Mouse (Mus musculus): Measurements from ENCODE around the gene Plaur. TPM values are rescaled to one million over a fixed set of nuclear protein-coding genes. Genes with fewer than 3 reads are reported as not detected.

The Plaur gene
- polyA plus RNA-seq, 1 experiment from 2014 or later = 17.6 TPM

GRCm38 (mm10) chr7:24523723-24524122 is 61.4 kb downstream of the Plaur start:
- ATAC-seq (ENCODE audit: low read depth) = no peak
- H3K27ac ChIP-seq (ENCODE audit: low read length) = no peak overlapping the region
- no peaks in the 10 kb centered on the region for H3K9me3 ChIP-seq (ENCODE audit: control insufficient read depth, low read length)
- no peak overlapping the region for H3K4me3 ChIP-seq (ENCODE audit: low read length)
- H3K4me1 ChIP-seq (replicated peaks; ENCODE audit: control insufficient read depth, insufficient read depth, low read length) = peaks cover 3% of the 10 kb centered on the region; the same call in 1 of the 2 replicates
- 81% methylated on average over 6 of the region's 6 CpGs for WGBS
- no peaks in the 10 kb centered on the region for H3K36me3 ChIP-seq (ENCODE audit: control insufficient read depth, insufficient read depth, low read length)
- H3K27me3 ChIP-seq (ENCODE audit: control insufficient read depth, insufficient read depth, low read depth, low read length) = no peaks in the 10 kb centered on the region
- H3K4me2 ChIP-seq (ENCODE audit: low read depth, low read length) = no peak overlapping the region
- no peak overlapping the region for H3K9ac ChIP-seq (ENCODE audit: low read length)

- no peaks in the 10 kb centered on the region for H3K27me3 ChIP-seq (ENCODE audit: control insufficient read depth, insufficient read depth, low read depth, low read length)
- H3K36me3 ChIP-seq (ENCODE audit: control insufficient read depth, insufficient read depth, low read length) = no peaks in the 10 kb centered on the region
- no peak overlapping the region for H3K27ac ChIP-seq (ENCODE audit: low read length)
- H3K9me3 ChIP-seq (ENCODE audit: control insufficient read depth, low read length) = no peaks in the 10 kb centered on the region
- ATAC-seq (ENCODE audit: low read depth) = no peak
- no peak overlapping the region for H3K4me3 ChIP-seq (ENCODE audit: low read length)
- 76% methylated on average over 6 of the region's 6 CpGs for WGBS
- H3K4me2 ChIP-seq (ENCODE audit: low read depth, low read length) = no peak overlapping the region
- H3K4me1 ChIP-seq (replicated peaks; ENCODE audit: control insufficient read depth, insufficient read depth, low read length) = peaks cover 9% of the 10 kb centered on the region; the same call in 1 of the 2 replicates
- no peak overlapping the region for H3K9ac ChIP-seq (ENCODE audit: low read length)
These were observed 62.7 kb downstream of the Plaur start for GRCm38 (mm10) chr7:24524978-24525377.

Other genes starting within 250 kb of the Plaur start
- gene Zfp109, start 224.9 kb upstream of the Plaur start, polyA plus RNA-seq (2015; fragmentation: Nextera tagmentation; extraction: Ambion mirVana) = 4.7 and 5.4 TPM in 2 replicates
- 3.5 and 4.2 TPM in 2 replicates for gene Zfp108, start 207.7 kb upstream of the Plaur start, polyA plus RNA-seq (2015; fragmentation: Nextera tagmentation; extraction: Ambion mirVana)
- gene Zfp93, start 192.1 kb upstream of the Plaur start, polyA plus RNA-seq (2015; fragmentation: Nextera tagmentation; extraction: Ambion mirVana) = 9.3 and 10.8 TPM in 2 replicates
- gene Zfp61, start 161.3 kb upstream of the Plaur start, polyA plus RNA-seq (2015; fragmentation: Nextera tagmentation; extraction: Ambion mirVana) = 32.7 and 34.1 TPM in 2 replicates
- 10.2 and 11.3 TPM in 2 replicates for gene Zfp94, start 145.8 kb upstream of the Plaur start, polyA plus RNA-seq (2015; fragmentation: Nextera tagmentation; extraction: Ambion mirVana)
- gene Tescl, start 128.5 kb upstream of the Plaur start, polyA plus RNA-seq (2015; fragmentation: Nextera tagmentation; extraction: Ambion mirVana) = not detected in 2 replicates
- gene Lypd5, start 113.3 kb upstream of the Plaur start, polyA plus RNA-seq (2015; fragmentation: Nextera tagmentation; extraction: Ambion mirVana) = 0.06 and 0.33 TPM in 2 replicates
- 3.2 and 5.7 TPM in 2 replicates for gene Kcnn4, start 92.2 kb upstream of the Plaur start, polyA plus RNA-seq (2015; fragmentation: Nextera tagmentation; extraction: Ambion mirVana)
- 22.7 and 24.6 TPM in 2 replicates for gene Smg9, start 62.9 kb upstream of the Plaur start, polyA plus RNA-seq (2015; fragmentation: Nextera tagmentation; extraction: Ambion mirVana)
- gene Irgc1, start 10.2 kb upstream of the Plaur start, polyA plus RNA-seq (2015; fragmentation: Nextera tagmentation; extraction: Ambion mirVana) = not detected in 2 replicates
- gene Cadm4, start 19.5 kb downstream of the Plaur start, polyA plus RNA-seq (2015; fragmentation: Nextera tagmentation; extraction: Ambion mirVana) = 1.4 and 1.8 TPM in 2 replicates
- gene Zfp428, start 44.5 kb downstream of the Plaur start, polyA plus RNA-seq (2015; fragmentation: Nextera tagmentation; extraction: Ambion mirVana) = 30.4 and 31.8 TPM in 2 replicates
- gene AC161166.1, start 50.0 kb downstream of the Plaur start, polyA plus RNA-seq (2015; fragmentation: Nextera tagmentation; extraction: Ambion mirVana) = 0.33 and 0.43 TPM in 2 replicates
- gene Irgq, start 68.2 kb downstream of the Plaur start, polyA plus RNA-seq (2015; fragmentation: Nextera tagmentation; extraction: Ambion mirVana) = 5.6 and 6.5 TPM in 2 replicates
- 0.25 and 0.52 TPM in 2 replicates for gene Pinlyp, start 83.6 kb downstream of the Plaur start, polyA plus RNA-seq (2015; fragmentation: Nextera tagmentation; extraction: Ambion mirVana)
- 112 TPM in 2 replicates for gene Xrcc1, start 83.8 kb downstream of the Plaur start, polyA plus RNA-seq (2015; fragmentation: Nextera tagmentation; extraction: Ambion mirVana)
- 21.9 and 22.4 TPM in 2 replicates for gene Ethe1, start 125.1 kb downstream of the Plaur start, polyA plus RNA-seq (2015; fragmentation: Nextera tagmentation; extraction: Ambion mirVana)
- 2.2 and 2.3 TPM in 2 replicates for gene Zfp575, start 125.2 kb downstream of the Plaur start, polyA plus RNA-seq (2015; fragmentation: Nextera tagmentation; extraction: Ambion mirVana)
- 0.15 and 0.21 TPM in 2 replicates for gene Phldb3, start 148.3 kb downstream of the Plaur start, polyA plus RNA-seq (2015; fragmentation: Nextera tagmentation; extraction: Ambion mirVana)
- gene Lypd3, start 174.1 kb downstream of the Plaur start, polyA plus RNA-seq (2015; fragmentation: Nextera tagmentation; extraction: Ambion mirVana) = 0.26 and 0.92 TPM in 2 replicates
- not detected in 2 replicates for gene Tex101, start 214.2 kb downstream of the Plaur start, polyA plus RNA-seq (2015; fragmentation: Nextera tagmentation; extraction: Ambion mirVana)
- gene BC049730, start 246.8 kb downstream of the Plaur start, polyA plus RNA-seq (2015; fragmentation: Nextera tagmentation; extraction: Ambion mirVana) = not detected in 2 replicates

All from lung, embryonic 16.5 days (tissue).